Mouse (Mus musculus): ENCODE data around the gene Sytl3.
A peak's percentile ranks its signal among the peaks of the same experiment; 100 is the strongest.

Sytl3 gene

GRCm38 (mm10) chr17:6780521-6781115, 121.7 kb downstream of the Sytl3 start:
- DNase-seq = no peak

DNA sequence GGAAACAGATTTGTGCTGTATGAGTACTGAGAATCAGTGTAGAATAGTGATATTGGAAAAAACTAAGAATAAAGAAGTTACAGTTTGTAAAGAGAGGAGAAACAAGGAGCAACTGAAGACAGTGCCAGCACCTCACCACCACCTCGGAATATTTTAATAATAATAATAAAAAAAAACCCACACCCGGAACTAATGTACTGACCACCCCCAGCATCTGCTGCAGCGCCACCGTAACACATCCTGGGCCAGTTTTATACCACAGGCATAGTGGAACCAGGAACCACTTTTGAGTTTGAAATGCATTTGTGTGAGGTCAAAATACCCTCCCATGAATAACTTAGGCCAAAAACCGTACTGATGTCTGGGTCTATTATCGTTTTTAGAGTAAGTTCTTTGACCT, 122.4 kb downstream of the Sytl3 start:
- no peak for DNase-seq

DNA sequence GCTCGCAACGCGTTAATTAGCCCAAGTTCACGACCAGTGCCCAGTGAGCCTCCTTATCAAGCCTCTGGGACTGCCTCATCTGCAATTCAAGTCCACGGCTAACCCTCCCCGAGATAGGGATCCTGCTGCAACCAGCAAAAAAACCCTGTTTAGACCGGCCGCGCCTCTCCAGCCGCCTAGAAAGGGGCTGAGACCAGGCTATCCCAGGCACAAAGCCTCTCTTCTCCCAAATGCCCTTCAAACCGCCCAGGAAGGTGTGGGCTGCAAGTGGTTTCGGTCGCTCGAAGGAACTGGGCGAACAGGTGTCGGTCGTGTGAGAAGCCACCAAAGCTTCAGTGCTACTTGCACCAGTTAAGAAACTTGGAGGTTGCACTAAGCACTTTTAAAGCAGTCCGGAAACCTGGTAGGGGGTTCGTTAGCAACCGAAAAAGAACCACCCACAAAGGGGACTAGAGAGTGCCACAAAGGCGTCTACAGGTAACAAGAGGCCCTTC, 123.2 kb downstream of the Sytl3 start:
- DNase-seq = peak; percentile 54 to 57

DNA sequence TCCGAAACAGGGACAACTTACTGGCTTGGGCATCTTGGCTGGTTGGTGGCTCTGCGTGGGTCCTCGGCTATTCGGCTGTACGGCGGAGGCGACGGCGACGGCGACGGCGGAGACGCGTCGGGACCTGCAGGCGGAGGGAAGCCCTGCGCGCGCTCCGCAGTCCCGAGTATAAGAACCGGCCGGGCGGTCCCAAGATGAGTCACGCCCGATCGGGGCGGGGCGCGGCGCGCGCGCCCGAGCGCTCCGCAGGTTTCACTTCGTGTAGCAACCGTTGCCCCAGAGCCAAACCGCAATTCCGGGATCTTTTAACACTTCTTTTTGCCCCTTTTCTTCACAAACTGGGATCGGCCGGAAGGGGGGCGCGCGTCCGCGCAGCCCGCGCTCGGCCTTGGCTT, 123.7 kb downstream of the Sytl3 start, which contains the start of gene Ezr:
Gene Ezr, minus strand, starts transcription at position 174 of the 395 bp plus-strand sequence.
- DNase-seq = peak; percentile 94 to 95

DNA sequence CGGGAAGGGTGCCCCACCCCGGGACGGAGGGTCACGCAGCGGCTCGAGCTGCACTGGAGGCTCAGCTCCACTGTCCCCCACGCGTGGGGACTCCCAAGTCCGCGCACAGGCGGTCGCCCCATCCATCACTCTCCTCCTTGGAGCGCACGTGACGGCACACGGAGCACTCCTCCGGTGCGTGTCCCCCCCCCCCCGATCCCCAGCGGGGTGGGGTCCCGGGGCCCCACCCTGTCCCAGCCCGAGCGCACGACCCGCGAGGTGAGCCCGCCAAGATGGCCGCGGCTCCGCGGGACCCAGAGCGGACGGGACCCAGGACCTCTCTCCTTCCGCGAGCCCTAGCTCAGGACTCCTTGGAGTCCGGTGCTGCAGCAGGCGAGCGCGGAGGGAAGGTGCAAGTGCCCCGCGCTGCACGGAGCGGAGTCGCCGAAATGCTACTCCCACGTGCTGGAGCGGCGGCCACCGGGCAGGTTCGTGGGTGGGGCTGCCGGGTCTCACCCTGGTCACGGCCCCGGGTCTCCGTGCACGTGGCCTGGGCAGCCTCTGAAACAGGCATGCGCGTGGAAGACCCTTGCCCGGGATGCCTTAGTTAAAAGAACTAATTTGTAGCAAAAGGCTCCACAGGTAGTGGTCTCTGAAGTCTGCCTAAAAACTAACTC, 124.2 kb downstream of the Sytl3 start:
- DNase-seq = peak; percentile 72 to 77

DNA sequence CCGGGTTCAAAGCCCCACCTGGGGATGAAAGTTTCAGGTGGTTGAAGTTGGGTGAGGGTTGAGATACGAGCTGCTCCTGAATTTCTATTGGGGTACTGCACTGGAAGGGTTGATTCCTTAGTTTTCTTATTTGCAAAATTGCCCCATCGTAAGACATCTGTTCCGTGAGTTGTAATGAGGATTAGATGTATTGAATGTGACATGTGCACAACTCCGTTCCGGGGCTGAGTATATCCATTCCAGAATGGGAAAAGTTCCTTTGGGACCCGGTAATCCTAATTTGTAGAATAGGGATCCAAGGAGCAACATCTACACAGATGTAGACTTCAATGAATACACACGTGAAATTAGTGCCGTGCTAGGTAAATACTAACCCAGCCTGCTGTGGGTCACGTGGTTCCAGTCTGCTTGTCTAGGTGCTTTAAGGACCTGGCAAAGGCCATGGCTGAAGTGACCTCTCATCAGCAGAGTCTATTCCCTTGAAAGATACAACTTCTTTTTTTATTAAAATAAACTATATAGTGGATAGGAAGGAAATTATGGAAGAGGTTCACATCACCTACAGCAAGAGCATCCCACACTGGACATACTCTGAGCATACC, 125.0 kb downstream of the Sytl3 start:
- no peak for DNase-seq

DNA sequence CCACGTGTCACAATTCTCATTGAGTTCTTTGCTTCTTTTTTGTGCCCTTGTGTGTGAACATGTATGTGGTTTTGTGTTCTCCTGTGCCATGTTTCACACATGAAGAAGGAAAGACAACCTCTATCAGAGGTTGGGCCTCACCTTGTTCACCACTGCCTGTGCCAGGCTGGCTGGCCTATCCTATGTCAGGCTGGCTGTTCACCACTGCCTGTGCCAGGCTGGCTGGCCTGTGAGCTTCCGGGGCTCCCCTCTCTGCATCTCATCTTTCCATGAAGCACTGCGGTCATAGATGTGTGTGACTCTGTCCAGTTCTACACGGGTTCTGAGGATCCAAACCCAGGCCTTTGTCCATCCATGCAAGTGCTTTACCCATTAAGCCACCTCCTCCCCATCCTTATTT, 128.3 kb downstream of the Sytl3 start:
- no peak for DNase-seq

Measured in lung, postnatal 4 days (tissue).